Mouse (Mus musculus) embryonic facial prominence, embryonic 11.5 days (tissue): ENCODE measurements at regions not wholly inside any gene's neighbourhood (a gene's known extent, or its start where the extent isn't known, plus 50 kb on each side); places are given as distances from the start of the nearest gene placed in this dataset.
A peak's percentile ranks its signal among the peaks of the same experiment; 100 is the strongest.

Source experiments
- ATAC-seq: fragments of 200-750 bp; cut with Nextera tagmentation; replicated peaks from 2 replicates; pipeline ENCODE4 v1.8.0; 2017; ENCODE audit warnings: low read depth; ENCODE audit not compliant: insufficient number of reproducible peaks, low FRiP score, low TSS enrichment
- DNase-seq: peaks from one replicate; pipeline ENCODE4 v3.0.0-alpha.2; 2015; ENCODE audit warnings: low spot score
- H3K27ac ChIP-seq: fragments of 300-500 bp; sonication (generic); replicated peaks from 2 replicates; pipeline ENCODE4 v1.5.1; 2014; ENCODE audit warnings: mild to moderate bottlenecking, low read depth, low read length, control low read depth
- H3K27me3 ChIP-seq: fragments of 300-500 bp; sonication (generic); 2 replicates; pipeline ENCODE4 v1.6.1; 2014; ENCODE audit warnings: mild to moderate bottlenecking, low read length, moderate library complexity, mixed read lengths; ENCODE audit not compliant: control insufficient read depth, insufficient read depth
- H3K36me3 ChIP-seq: fragments of 300-500 bp; sonication (generic); replicated peaks from 2 replicates; pipeline ENCODE4 v1.6.1; 2014; ENCODE audit warnings: low read depth, mild to moderate bottlenecking, low read length, moderate library complexity, mixed read lengths; ENCODE audit not compliant: control insufficient read depth, insufficient read depth
- H3K4me1 ChIP-seq: fragments of 300-500 bp; sonication (generic); 2 replicates; pipeline ENCODE4 v1.6.1; 2014; ENCODE audit warnings: low read length, mixed read lengths; ENCODE audit not compliant: control insufficient read depth, insufficient read depth
- H3K4me2 ChIP-seq: fragments of 300-500 bp; sonication (generic); 2 replicates; pipeline ENCODE4 v1.6.1; 2014; ENCODE audit warnings: low read depth, mild to moderate bottlenecking, control low read depth, low read length, moderate library complexity
- H3K4me3 ChIP-seq: fragments of 300-500 bp; sonication (generic); 2 replicates; pipeline ENCODE4 v1.5.1; 2014; ENCODE audit warnings: low read depth, low read length, control low read depth
- H3K9ac ChIP-seq: fragments of 300-500 bp; sonication (generic); replicated peaks from 2 replicates; pipeline ENCODE4 v1.6.1; 2014; ENCODE audit warnings: mild to moderate bottlenecking, control low read depth, low read length
- H3K9me3 ChIP-seq: fragments of 300-500 bp; sonication (generic); replicated peaks from 2 replicates; pipeline ENCODE4 v1.6.1; 2016; ENCODE audit warnings: mild to moderate bottlenecking, low read length, inconsistent platforms, mixed read lengths; ENCODE audit not compliant: control insufficient read depth
- WGBS: fragments of 180-500 bp; shearing (Covaris S2); extraction: QIAGEN DNeasy Blood & Tissue Kit; methylation state at CpG from one replicate; pipeline ENCODE4 v1.1.7; 2014; 5-methylcytosine and 5-hydroxymethylcytosine counted together

- ATAC-seq: no peak
- peak overlapping the region; percentile 62 for H3K27ac ChIP-seq
- DNase-seq: peak; percentile 86
- no peaks in the 10 kb centered on the region for H3K36me3 ChIP-seq
- H3K4me1 ChIP-seq: 0 out of 2 replicates have a peak, but pooled peaks cover 4% of the 10 kb centered on the region
- H3K9ac ChIP-seq: no peak overlapping the region
- no peak overlapping the region for H3K4me2 ChIP-seq
- H3K4me3 ChIP-seq: no peak overlapping the region
- H3K9me3 ChIP-seq: no peaks in the 10 kb centered on the region
- no peaks in the 10 kb centered on the region for H3K27me3 ChIP-seq
- WGBS: 19% methylated on average over 16 of the region's 16 CpGs
Measured at GRCm38 (mm10) chr13:48717036-48717435, 54.2 kb downstream of the Barx1 start.

GRCm38 (mm10) chr13:48717451-48717850 lies 54.7 kb downstream of the Barx1 start:
- no peak for DNase-seq
- Histone ChIP-seq H3K27me3 (no peaks in the 10 kb centered on the region), H3K4me1 (0 out of 2 replicates have a peak, but pooled peaks cover 4% of the 10 kb centered on the region), H3K9me3 (no peaks in the 10 kb centered on the region), H3K4me2 (no peak overlapping the region), H3K4me3 (no peak overlapping the region), H3K27ac (peak overlapping the region; percentile 62), H3K9ac (no peak overlapping the region), H3K36me3 (no peaks in the 10 kb centered on the region)
- WGBS: 41% methylated on average over 10 of the region's 10 CpGs
- no peak for ATAC-seq

- H3K27me3 ChIP-seq: no peaks in the 10 kb centered on the region; the same call in 1 of the 2 replicates
- H3K36me3 ChIP-seq: no peaks in the 10 kb centered on the region
- H3K9ac ChIP-seq: no peak overlapping the region
- ATAC-seq: no peak
- WGBS: 24% methylated on average over 8 of the region's 8 CpGs
- no peak for DNase-seq
- no peak overlapping the region for H3K4me2 ChIP-seq
- H3K9me3 ChIP-seq: no peaks in the 10 kb centered on the region
- H3K4me1 ChIP-seq: no peaks in the 10 kb centered on the region
- H3K4me3 ChIP-seq: no peak overlapping the region
- no peak overlapping the region for H3K27ac ChIP-seq
Measured at GRCm38 (mm10) chr13:48723676-48724075, 60.9 kb downstream of the Barx1 start.

GRCm38 (mm10) chr13:48726430-48726829 lies 63.6 kb downstream of the Barx1 start:
- 48% methylated on average over 4 of the region's 4 CpGs for WGBS
- Histone ChIP-seq H3K4me3 (no peak overlapping the region), H3K36me3 (no peaks in the 10 kb centered on the region), H3K27me3 (peaks cover 11% of the 10 kb centered on the region), H3K4me1 (no peaks in the 10 kb centered on the region), H3K4me2 (no peak overlapping the region), H3K27ac (no peak overlapping the region), H3K9ac (no peak overlapping the region), H3K9me3 (no peaks in the 10 kb centered on the region)
- DNase-seq (no peak), ATAC-seq (no peak)

GRCm38 (mm10) chr13:48731046-48731996 lies 68.5 kb downstream of the Barx1 start:
- no peaks in the 10 kb centered on the region for H3K36me3 ChIP-seq
- 0 out of 2 replicates have a peak, but pooled peaks have one; percentile 19 for ATAC-seq
- peak overlapping the region; percentile 47 for H3K4me2 ChIP-seq
- H3K4me3 ChIP-seq: peak overlapping the region; percentile 22
- no peaks in the 10 kb centered on the region for H3K9me3 ChIP-seq
- 0 out of 2 replicates have a peak overlapping the region, but pooled peaks have one; percentile 20 for H3K27ac ChIP-seq
- peaks cover 16% of the 10 kb centered on the region for H3K4me1 ChIP-seq
- peaks cover 22% of the 10 kb centered on the region for H3K27me3 ChIP-seq
- WGBS: 1% methylated on average over 50 of the region's 51 CpGs
- peak; percentile 73 for DNase-seq
- peak overlapping the region; percentile 46 for H3K9ac ChIP-seq

- Histone ChIP-seq H3K27me3 (peaks cover 22% of the 10 kb centered on the region), H3K36me3 (no peaks in the 10 kb centered on the region), H3K27ac (no peak overlapping the region), H3K9me3 (no peaks in the 10 kb centered on the region), H3K4me2 (peak overlapping the region; percentile 47), H3K9ac (no peak overlapping the region), H3K4me1 (peaks cover 16% of the 10 kb centered on the region), H3K4me3 (no peak overlapping the region; the same call in 1 of the 2 replicates)
- peak; percentile 83 for DNase-seq
- ATAC-seq: 0 out of 2 replicates have a peak, but pooled peaks have one; percentile 12
- 2% methylated on average over 29 of the region's 29 CpGs for WGBS
Measured at GRCm38 (mm10) chr13:48732168-48732841, 69.5 kb downstream of the Barx1 start.

GRCm38 (mm10) chr13:48734985-48735384 lies 72.2 kb downstream of the Barx1 start:
- H3K4me2 ChIP-seq: no peak overlapping the region
- peak; percentile 52 for DNase-seq
- no peak for ATAC-seq
- H3K9me3 ChIP-seq: no peaks in the 10 kb centered on the region
- H3K4me3 ChIP-seq: no peak overlapping the region
- H3K36me3 ChIP-seq: no peaks in the 10 kb centered on the region
- H3K4me1 ChIP-seq: peaks cover 16% of the 10 kb centered on the region
- 43% methylated on average over 9 of the region's 9 CpGs for WGBS
- H3K27ac ChIP-seq: no peak overlapping the region; the same call in 1 of the 2 replicates
- peaks cover 20% of the 10 kb centered on the region for H3K27me3 ChIP-seq
- no peak overlapping the region for H3K9ac ChIP-seq
